Mouse (Mus musculus) embryo, embryonic 9.5 days (tissue): ENCODE data around the gene 1700093K21Rik.
"Not testable (repeated sequence)": the region's sequence is repeated elsewhere in the genome, so short reads cannot be mapped to it uniquely, and the experiment has no call there.

ENCODE experiments used
- DNase-seq: peaks from one replicate; pipeline ENCODE4 v3.0.0-alpha.2; 2017; ENCODE audit errors: extremely low spot score

1700093K21Rik gene

GRCm38 (mm10) chr11:23520473-23521205 lies at the start of gene 1700093K21Rik:
Gene 1700093K21Rik, minus strand, starts transcription at chr11:23521155.
- DNase-seq: peak; percentile 4

DNA sequence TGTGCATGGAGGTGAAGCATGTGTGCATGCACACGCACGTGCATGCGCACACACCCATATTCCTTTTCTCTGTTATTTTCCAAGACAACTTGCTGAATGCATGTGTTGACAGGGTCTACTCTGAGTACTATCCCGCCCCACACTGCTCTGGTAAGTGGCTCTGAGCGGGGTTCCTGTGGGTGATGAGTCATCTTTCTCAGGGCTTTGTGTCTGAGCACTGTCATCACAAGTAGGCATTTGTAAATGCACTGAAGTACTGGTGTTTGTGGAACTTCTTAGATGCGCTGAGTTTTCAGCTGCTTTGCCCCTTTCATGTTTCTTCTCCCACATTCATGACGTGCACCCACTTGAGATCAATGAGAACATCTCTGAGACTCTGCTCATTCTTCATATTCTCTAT lies 49.2 kb upstream of the 1700093K21Rik start:
- DNase-seq: no peak

DNA sequence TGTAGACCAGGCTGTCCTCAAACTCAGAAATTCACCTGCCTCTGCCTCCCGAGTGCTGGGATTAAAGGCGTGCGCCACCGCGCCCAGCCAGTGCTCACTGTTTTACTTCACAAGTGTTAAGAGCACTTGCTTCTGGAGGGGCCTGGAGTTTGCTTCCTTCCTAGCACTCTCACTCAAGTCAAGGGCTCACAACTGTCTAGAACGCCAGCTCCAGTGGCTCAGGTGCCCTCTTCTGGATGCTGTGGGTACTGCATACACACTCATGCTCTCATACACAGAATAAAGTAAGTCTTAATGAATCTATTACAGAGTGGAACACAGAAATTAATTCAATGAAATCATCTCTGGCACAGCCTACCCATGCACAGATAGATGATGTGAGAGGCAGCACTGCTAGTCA lies 44.8 kb upstream of the 1700093K21Rik start:
- DNase-seq: peak; percentile 63

DNA sequence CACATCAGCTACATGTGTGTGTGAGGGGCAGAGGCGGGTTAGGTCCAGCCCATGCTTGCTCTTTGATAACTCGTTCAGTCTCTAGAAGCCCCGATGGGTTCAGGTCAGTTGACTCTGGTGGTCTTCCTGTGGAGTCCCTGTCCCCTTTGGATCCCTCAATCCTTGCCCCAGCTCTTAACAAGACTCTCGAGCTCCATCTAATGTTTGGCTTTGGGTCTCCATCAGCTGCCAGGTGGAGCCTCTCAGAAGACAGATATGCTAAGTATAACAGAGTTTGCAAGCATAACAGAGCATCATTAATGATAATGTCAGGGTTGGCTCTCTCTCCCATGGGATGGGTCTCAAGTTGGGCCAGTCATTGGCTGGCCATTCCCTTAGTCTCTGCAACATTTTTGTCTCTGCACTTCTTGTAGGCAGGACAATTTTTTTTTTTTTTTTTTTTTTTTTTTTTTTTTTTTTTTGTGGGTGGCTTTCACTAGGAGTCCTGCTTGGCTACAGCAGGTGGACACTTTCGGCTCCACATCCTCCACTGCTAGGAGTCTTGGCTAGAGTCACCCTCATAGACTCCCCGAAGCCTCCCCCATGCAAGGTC lies 36.2 kb upstream of the 1700093K21Rik start:
- no peak for DNase-seq

GRCm38 (mm10) chr11:23537446-23537845 lies 16.5 kb upstream of the 1700093K21Rik start:
- DNase-seq: no peak

DNA sequence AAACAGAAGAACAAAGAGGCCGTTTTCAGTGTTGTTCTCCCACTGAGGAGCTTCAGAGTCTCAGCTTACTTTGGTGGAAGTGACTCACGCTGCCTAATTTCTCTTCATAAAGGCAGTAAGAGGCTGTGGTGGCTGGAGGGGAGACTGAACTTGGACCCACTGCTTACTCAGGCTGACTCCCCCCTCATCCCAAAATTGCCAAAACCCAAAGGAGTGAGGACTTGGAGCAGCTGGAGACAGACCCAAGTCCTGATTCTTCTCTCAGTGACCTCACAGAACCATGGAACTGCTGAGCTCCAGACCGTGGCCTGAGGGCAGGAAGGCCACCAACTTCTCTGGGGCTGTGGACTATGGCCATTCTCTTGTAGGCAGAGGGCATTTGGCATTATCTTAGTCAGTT lies 2.0 kb downstream of the 1700093K21Rik start:
- DNase-seq: no peak

GRCm38 (mm10) chr11:23515315-23515714 lies 5.6 kb downstream of the 1700093K21Rik start:
- DNase-seq: no peak

DNA sequence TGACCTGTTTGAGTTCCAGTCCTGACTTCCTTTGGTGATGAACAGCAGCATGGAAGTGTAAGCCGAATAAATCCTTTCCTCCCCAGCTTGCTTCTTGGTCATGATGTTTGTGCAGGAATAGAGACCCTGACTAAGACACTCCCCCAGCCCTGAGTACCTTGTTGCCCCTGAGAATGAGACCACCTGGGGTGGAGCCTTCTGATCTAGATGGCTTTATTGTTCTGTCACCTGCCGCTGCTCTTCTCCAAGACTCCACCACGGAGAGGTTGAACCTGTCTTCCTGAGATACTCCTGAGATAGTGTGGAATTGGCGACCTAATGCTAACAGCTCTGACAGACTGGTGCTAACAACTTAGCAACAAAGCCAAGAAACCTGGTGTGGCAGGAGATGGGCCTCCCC lies 6.2 kb downstream of the 1700093K21Rik start:
- DNase-seq: not testable (repeated sequence)

DNA sequence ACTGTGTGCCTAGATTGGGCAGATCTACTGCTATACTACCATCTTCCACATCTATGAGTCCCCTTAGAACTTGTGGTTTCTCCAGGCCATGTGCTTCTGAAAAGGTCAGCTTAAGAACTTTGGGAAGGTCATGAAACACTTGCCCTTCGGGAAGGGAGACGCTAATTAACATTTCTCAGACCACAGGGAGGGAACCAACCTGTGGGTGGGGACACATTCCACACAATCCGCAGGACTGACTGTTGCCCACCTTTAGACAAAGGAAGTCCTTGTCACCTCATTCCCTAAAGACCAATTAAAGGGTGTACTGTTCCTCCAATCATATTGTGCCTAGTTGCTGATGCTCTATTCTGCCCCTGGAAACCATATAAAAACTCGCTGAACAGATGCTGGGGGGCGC lies 16.2 kb downstream of the 1700093K21Rik start:
- not testable (repeated sequence) for DNase-seq

- no peak for DNase-seq
These were observed 22.3 kb downstream of the 1700093K21Rik start for GRCm38 (mm10) chr11:23498609-23499008.

GRCm38 (mm10) chr11:23497718-23498509 lies 23.0 kb downstream of the 1700093K21Rik start, which contains the start of gene Ahsa2:
Gene Ahsa2, minus strand, starts transcription at chr11:23498030.
- peak; percentile 100 for DNase-seq

GRCm38 (mm10) chr11:23497335-23497717 lies 23.6 kb downstream of the 1700093K21Rik start:
- DNase-seq: no peak

- no peak for DNase-seq
These were observed 24.3 kb downstream of the 1700093K21Rik start for GRCm38 (mm10) chr11:23496661-23497060.

GRCm38 (mm10) chr11:23495231-23495630 lies 25.7 kb downstream of the 1700093K21Rik start:
- no peak for DNase-seq

DNA sequence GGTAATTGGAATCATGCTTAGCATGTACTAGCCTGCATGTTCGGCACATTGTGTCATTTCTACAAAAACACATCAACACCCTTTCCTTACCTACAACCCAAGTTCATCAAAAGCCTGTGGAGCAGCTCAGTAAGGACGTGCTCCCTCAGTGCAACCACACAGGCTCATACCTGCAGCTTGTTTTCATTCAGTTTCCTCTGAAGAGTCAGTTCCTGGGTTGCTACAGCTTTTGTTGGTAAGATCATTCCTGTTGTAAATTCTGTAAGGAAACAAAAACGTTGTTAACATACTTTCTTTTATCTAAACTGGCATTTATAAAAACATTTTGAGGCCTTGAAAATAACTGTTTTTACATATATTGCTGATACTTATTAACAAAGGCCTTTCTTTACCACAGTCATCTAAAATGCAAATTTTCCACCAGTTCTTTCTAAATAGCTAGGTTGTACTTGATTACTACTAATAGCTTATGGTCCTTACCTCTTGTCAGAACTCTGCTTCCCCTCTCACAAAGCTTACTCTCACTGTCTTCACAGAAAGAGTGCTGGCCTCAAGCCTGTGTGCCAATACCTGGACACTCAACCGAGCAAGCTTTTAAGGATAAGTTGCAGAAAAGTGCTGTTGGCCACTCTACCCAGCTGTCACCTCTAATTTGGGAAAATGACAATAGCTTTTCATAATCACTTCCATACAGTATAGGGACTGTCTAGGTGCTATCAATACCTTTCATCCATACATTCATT lies 28.7 kb downstream of the 1700093K21Rik start:
- no peak for DNase-seq

DNA sequence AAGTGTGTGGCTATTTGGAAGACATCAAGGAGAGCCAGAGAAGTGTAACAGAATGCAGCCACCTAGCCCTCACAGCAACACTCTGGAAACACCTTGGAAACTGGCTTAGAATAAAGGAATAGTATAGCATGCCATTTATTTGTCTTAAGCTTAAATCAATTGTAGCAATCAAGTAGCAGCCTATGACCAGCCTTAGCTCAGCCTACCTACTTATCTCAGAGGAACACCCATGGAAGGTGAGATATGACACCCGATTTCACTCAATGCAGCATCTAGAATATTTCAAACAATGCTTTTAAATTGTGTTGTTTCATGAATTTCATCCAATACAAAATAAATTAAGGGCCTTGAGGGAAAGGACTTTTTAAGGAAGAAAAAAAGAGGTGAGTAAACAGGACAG lies 31.0 kb downstream of the 1700093K21Rik start:
- no peak for DNase-seq
